Mouse (Mus musculus) myocyte (in vitro differentiated cells): Measurements from ENCODE around the gene Dnajb12.

ENCODE experiments used
- CEBPB ChIP-seq: IDR thresholded peaks from 2 replicates; pipeline ENCODE4 v1.6.1; 2011; ENCODE audit warnings: mild to moderate bottlenecking, moderate library complexity; ENCODE audit not compliant: poor library complexity, insufficient read depth, severe bottlenecking
- E2F4 ChIP-seq: IDR thresholded peaks from one replicate; pipeline ENCODE4 v1.6.1; 2011; ENCODE audit warnings: mild to moderate bottlenecking, control low read depth, moderate library complexity; ENCODE audit not compliant: insufficient read depth
- MAX ChIP-seq: IDR thresholded peaks from one replicate; pipeline ENCODE4 v1.6.1; 2011; ENCODE audit warnings: low read depth, mild to moderate bottlenecking, control low read depth
- MYOG ChIP-seq, 3 experiments: IDR thresholded peaks; one replicate each; pipeline ENCODE4 v1.6.1; 2011; ENCODE audit warnings: control low read depth in 2 of 3, low read depth in 2 of 3, mild to moderate bottlenecking in 2 of 3; ENCODE audit not compliant: insufficient read length in 2 of 3, control insufficient read depth in 1 of 3, insufficient read depth in 1 of 3
- POLR2A ChIP-seq: IDR thresholded peaks from one replicate; pipeline ENCODE4 v1.6.1; 2011; ENCODE audit warnings: low read depth, mild to moderate bottlenecking, control low read depth, moderate library complexity; ENCODE audit not compliant: insufficient read length
- POLR2AphosphoS2 ChIP-seq: IDR thresholded peaks from one replicate; pipeline ENCODE4 v1.6.1; 2011; ENCODE audit warnings: low read depth, control low read depth; ENCODE audit not compliant: insufficient read length
- REST ChIP-seq: IDR thresholded peaks from one replicate; pipeline ENCODE4 v1.6.1; 2011; ENCODE audit warnings: mild to moderate bottlenecking, control low read depth, moderate library complexity; ENCODE audit not compliant: insufficient read depth, insufficient read length
- SRF ChIP-seq: IDR thresholded peaks from one replicate; pipeline ENCODE4 v1.6.1; 2011; ENCODE audit warnings: low read depth; ENCODE audit not compliant: control insufficient read depth, insufficient read length
- USF1 ChIP-seq: IDR thresholded peaks from one replicate; pipeline ENCODE4 v1.6.1; 2011; ENCODE audit warnings: low read depth, mild to moderate bottlenecking, control low read depth, moderate library complexity

GRCm38 (mm10) chr10:59908776-59909315 lies 29.5 kb downstream of the Dnajb12 start:
- TF ChIP-seq POLR2A: peak; percentile 23
- TF ChIP-seq USF1: no peak
- no peak for TF ChIP-seq MAX
- TF ChIP-seq SRF: no peak
- TF ChIP-seq REST: no peak
- TF ChIP-seq CEBPB: no peak
- TF ChIP-seq POLR2AphosphoS2: no peak
- no peak for TF ChIP-seq MYOG (IDR thresholded peaks at IDR 0.05; ENCODE audit: control insufficient read depth in 1 of 3, insufficient read depth in 1 of 3, insufficient read length in 2 of 3, low read depth in 2 of 3)
- no peak for TF ChIP-seq E2F4
